Mouse (Mus musculus): ENCODE measurements around the gene Focad.

DNA sequence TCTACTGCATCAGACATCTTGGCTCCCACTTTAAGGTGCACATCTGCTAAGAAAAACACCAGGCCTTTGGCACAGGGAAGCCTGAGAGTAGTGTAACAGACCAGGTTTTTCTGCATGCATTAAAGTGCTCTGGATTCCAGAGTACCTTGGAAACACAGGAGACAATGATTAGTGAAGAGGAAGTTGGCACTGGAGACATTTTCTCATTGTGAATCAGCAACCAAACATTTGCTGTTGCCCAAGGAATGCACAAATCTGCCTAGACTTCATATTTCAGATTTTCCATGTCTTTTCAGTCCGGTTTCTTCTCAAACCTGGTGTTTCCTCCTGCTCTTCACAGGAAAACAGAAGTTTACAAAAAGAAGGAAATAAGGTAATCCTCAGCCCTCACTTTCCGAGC is 317.9 kb downstream of the Focad start:
- TF ChIP-seq POLR2A (IDR thresholded peaks at IDR 0.05; ENCODE audit: borderline replicate concordance, extremely low read depth, low read depth, low read length): no peak
- TF ChIP-seq CTCF (IDR thresholded peaks at IDR 0.05; ENCODE audit: insufficient read depth, low read length): no peak
